ENCODE assay signal across 19 mouse cellular contexts in the genomic region with DNA sequence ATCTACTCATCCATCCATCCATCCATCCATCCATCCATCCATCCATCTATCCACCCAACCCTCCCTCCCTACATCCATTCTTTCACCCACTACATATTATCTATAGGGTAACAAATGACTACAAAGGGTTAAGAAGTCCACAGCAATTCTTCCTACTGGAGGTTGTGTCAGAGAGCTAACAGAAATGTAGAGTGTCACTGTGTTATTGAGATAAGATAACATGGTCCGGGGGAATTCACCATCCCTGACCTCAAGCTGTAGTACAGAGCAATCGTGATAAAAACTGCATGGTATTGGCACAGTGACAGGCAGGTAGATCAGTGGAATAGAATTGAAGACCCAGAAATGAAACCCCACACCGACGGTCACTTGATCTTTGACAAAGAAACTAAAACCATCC. TPM values are rescaled to one million over a fixed set of nuclear protein-coding genes. Genes with fewer than 3 reads are reported as not detected.
DNase-seq lines count a peak whose midpoint lies in the region; ATAC-seq and TF ChIP-seq lines count a peak whose summit lies in the region.
"Had no signal": no experiment of that assay in that cellular context is flagged by ENCODE, and none has a peak within 500 bp of the region (broad histone marks: within the 10 kb centered on the region; RNA-seq: fewer than 3 reads in every experiment).

No protein-coding gene starts in this region.

- H3K27me3 ChIP-seq in G1E (ENCODE audit: insufficient read depth, low read length), result no peaks in the 10 kb centered on the region
- H3K27me3 ChIP-seq in liver, embryonic 11.5 days (replicated peaks; ENCODE audit: control insufficient read depth, insufficient read depth, low read length), result no peaks in the 10 kb centered on the region
- no peaks in the 10 kb centered on the region for H3K27me3 ChIP-seq in liver, postnatal 0 days (ENCODE audit: insufficient read depth, low read length)
- no peaks in the 10 kb centered on the region for H3K27me3 ChIP-seq in midbrain, embryonic 11.5 days (ENCODE audit: control insufficient read depth, insufficient read depth, low read length)
- H3K27me3 ChIP-seq: embryonic facial prominence, embryonic 12.5 days; forebrain, embryonic 12.5 days; hindbrain, embryonic 15.5 days; limb, embryonic 13.5 days had no signal

- peak overlapping the region; percentile 23; the same call in 1 of the 2 replicates for H3K4me2 ChIP-seq in liver, embryonic 11.5 days
- peak overlapping the region; percentile 26; the same call in 1 of the 2 replicates for H3K4me2 ChIP-seq in liver, postnatal 0 days (ENCODE audit: low read depth, low read length)
- no peak overlapping the region for H3K4me2 ChIP-seq in midbrain, embryonic 11.5 days
- H3K4me2 ChIP-seq: embryonic facial prominence, embryonic 12.5 days; forebrain, embryonic 12.5 days; hindbrain, embryonic 15.5 days; limb, embryonic 13.5 days; lung, embryonic 14.5 days had no signal

- H3K4me1 ChIP-seq in G1E (ENCODE audit: insufficient read depth, low read depth, low read length), result peaks cover 65% of the 10 kb centered on the region
- H3K4me1 ChIP-seq in liver, embryonic 11.5 days (replicated peaks; ENCODE audit: control insufficient read depth, insufficient read depth, low read length), result peaks cover 23% of the 10 kb centered on the region
- peaks cover 19% of the 10 kb centered on the region for H3K4me1 ChIP-seq in liver, postnatal 0 days (ENCODE audit: insufficient read depth)
- no peaks in the 10 kb centered on the region for H3K4me1 ChIP-seq in midbrain, embryonic 11.5 days (ENCODE audit: control insufficient read depth, insufficient read depth, low read length)
- H3K4me1 ChIP-seq: embryonic facial prominence, embryonic 12.5 days; forebrain, embryonic 12.5 days; hindbrain, embryonic 15.5 days; limb, embryonic 13.5 days had no signal

- no peak overlapping the region; the same call in 1 of the 2 replicates for H3K4me3 ChIP-seq in G1E (ENCODE audit: low read depth, low read length)
- H3K4me3 ChIP-seq in liver, embryonic 11.5 days (ENCODE audit: low read depth, low read length), result no peak overlapping the region
- no peak overlapping the region for H3K4me3 ChIP-seq in liver, postnatal 0 days (ENCODE audit: low read depth, low read length)
- H3K4me3 ChIP-seq in midbrain, embryonic 11.5 days (ENCODE audit: low read depth, low read length), result no peak overlapping the region
- H3K4me3 ChIP-seq: embryonic facial prominence, embryonic 12.5 days; forebrain, embryonic 12.5 days; hindbrain, embryonic 15.5 days; limb, embryonic 13.5 days had no signal

- H3K9ac ChIP-seq in liver, embryonic 11.5 days (ENCODE audit: low read depth, low read length), result no peak overlapping the region
- no peak overlapping the region for H3K9ac ChIP-seq in liver, postnatal 0 days (replicated peaks)
- H3K9ac ChIP-seq in midbrain, embryonic 11.5 days (ENCODE audit: low read length), result no peak overlapping the region
- H3K9ac ChIP-seq: embryonic facial prominence, embryonic 12.5 days; forebrain, embryonic 12.5 days; hindbrain, embryonic 15.5 days; limb, embryonic 13.5 days; lung, embryonic 14.5 days had no signal

- peaks cover 8% of the 10 kb centered on the region for H3K9me3 ChIP-seq in G1E (replicated peaks)
- peaks cover 8% of the 10 kb centered on the region; the same call in 1 of the 2 replicates for H3K9me3 ChIP-seq in liver, embryonic 11.5 days (ENCODE audit: control insufficient read depth, low read length)
- H3K9me3 ChIP-seq in liver, postnatal 0 days (ENCODE audit: low read length), result peaks cover 7% of the 10 kb centered on the region
- no peaks in the 10 kb centered on the region for H3K9me3 ChIP-seq in midbrain, embryonic 11.5 days (ENCODE audit: control insufficient read depth, low read length)
- H3K9me3 ChIP-seq: hindbrain, embryonic 15.5 days had no signal

- WGBS in liver, embryonic 11.5 days, result 27% methylated on average over 4 of the region's 4 CpGs
- WGBS in liver, postnatal 0 days (ENCODE audit: insufficient replicate concordance), result 37% methylated on average over 4 of the region's 4 CpGs
- 89% methylated on average over 4 of the region's 4 CpGs for WGBS in midbrain, embryonic 11.5 days

- no peak for TF ChIP-seq CTCF in G1E (IDR thresholded peaks at IDR 0.05; ENCODE audit: low read depth, low read length)
- TF ChIP-seq CTCF in liver, postnatal 0 days (IDR thresholded peaks at IDR 0.05; ENCODE audit: low read depth), result no peak

- DNase-seq in G1E (ENCODE audit: low spot score), result peak; percentile 36
- DNase-seq in liver, embryonic 11.5 days (ENCODE audit: low spot score), result no peak
- DNase-seq in liver, postnatal 0 days, result no peak
- DNase-seq in spleen, postnatal 14 days (ENCODE audit: low spot score in 2 of 2), result no peak
- no peak for DNase-seq in thymus, adult 18-20 months
- DNase-seq in midbrain, embryonic 11.5 days (ENCODE audit: low spot score, missing footprints), result no peak
- DNase-seq: adrenal gland, postnatal 36 days; cerebellum, adult 11 months; cerebellum, postnatal 10 days; kidney, postnatal 36 days; layer of hippocampus, postnatal 36 days; lung, embryonic 14.5 days; lung, postnatal 36 days; thymus, postnatal 14 days had no signal

- H3K36me3 ChIP-seq in G1E (replicated peaks), result no peaks in the 10 kb centered on the region
- no peaks in the 10 kb centered on the region for H3K36me3 ChIP-seq in liver, embryonic 11.5 days (ENCODE audit: control insufficient read depth, insufficient read depth, low read length)
- H3K36me3 ChIP-seq in liver, postnatal 0 days (replicated peaks; ENCODE audit: insufficient read depth, low read length), result 0 out of 2 replicates have a peak, but pooled peaks cover 3% of the 10 kb centered on the region
- no peaks in the 10 kb centered on the region for H3K36me3 ChIP-seq in midbrain, embryonic 11.5 days (ENCODE audit: control insufficient read depth, insufficient read depth, low read length)
- H3K36me3 ChIP-seq: embryonic facial prominence, embryonic 12.5 days; forebrain, embryonic 12.5 days; hindbrain, embryonic 15.5 days; limb, embryonic 13.5 days had no signal

- H3K27ac ChIP-seq in liver, embryonic 11.5 days (ENCODE audit: low read depth, low read length), result no peak overlapping the region; the same call in 1 of the 2 replicates
- H3K27ac ChIP-seq in liver, postnatal 0 days (ENCODE audit: low read depth), result no peak overlapping the region
- no peak overlapping the region for H3K27ac ChIP-seq in midbrain, embryonic 11.5 days (ENCODE audit: low read depth, low read length)
- H3K27ac ChIP-seq: embryonic facial prominence, embryonic 12.5 days; forebrain, embryonic 12.5 days; hindbrain, embryonic 15.5 days; limb, embryonic 13.5 days had no signal

- peak; percentile 91 for TF ChIP-seq EP300 in liver, postnatal 0 days (IDR thresholded peaks at IDR 0.05; ENCODE audit: low read depth)

- ATAC-seq in G1E (ENCODE audit: extremely low read depth, insufficient number of reproducible peaks, low FRiP score, poor library complexity, severe bottlenecking), result peak; percentile 73
- ATAC-seq in common myeloid progenitor, adult 5-6 weeks (replicated peaks; ENCODE audit: low read depth, poor library complexity, severe bottlenecking), result 0 out of 2 replicates have a peak, but pooled peaks have one; percentile 34
- peak; percentile 88 for ATAC-seq in liver, embryonic 11.5 days (replicated peaks; ENCODE audit: low FRiP score)
- ATAC-seq in liver, postnatal 0 days, result peak; percentile 62
- ATAC-seq in midbrain, embryonic 11.5 days (ENCODE audit: low FRiP score), result no peak

RNA-seq across cellular contexts. Expression of a gene that starts 50.9 kb away (rescaled TPM):
- total RNA-seq in G1E (2014; fragmentation: Nextera tagmentation), result 202 and 209 TPM in 2 replicates
- 192 and 214 TPM in 2 replicates for total RNA-seq in G1E (2017)
- polyA plus RNA-seq in G1E (2012), result 132 and 176 TPM in 2 replicates
- total RNA-seq in common myeloid progenitor, adult 5-6 weeks (2017), result 114 and 130 TPM in 2 replicates
- polyA plus RNA-seq in liver, embryonic 11.5 days (2014; fragmentation: Nextera tagmentation; extraction: Ambion mirVana), result 22.6 and 23.0 TPM in 2 replicates
- polyA plus RNA-seq in liver, postnatal 0 days (2015; fragmentation: Nextera tagmentation; extraction: Ambion mirVana), result 9.0 and 9.9 TPM in 2 replicates
- polyA plus RNA-seq in midbrain, embryonic 11.5 days (2014; fragmentation: Nextera tagmentation; extraction: Ambion mirVana), result 11.0 and 11.1 TPM in 2 replicates
